Mouse (Mus musculus) lung, postnatal 0 days (tissue): ENCODE results near the gene Spata19.

Experiments used
- CTCF ChIP-seq: IDR thresholded peaks from 2 replicates; pipeline ENCODE4 v1.5.1; 2016; ENCODE audit warnings: antibody characterized with exemption, mild to moderate bottlenecking
- EP300 ChIP-seq: IDR thresholded peaks from 2 replicates; pipeline ENCODE4 v1.6.1; 2016; ENCODE audit warnings: antibody characterized with exemption, mild to moderate bottlenecking, control low read depth

- peak; percentile 85 for TF ChIP-seq CTCF
- no peak for TF ChIP-seq EP300
These were observed 13.1 kb downstream of the Spata19 start for GRCm38 (mm10) chr9:27409733-27410132.
